Mouse (Mus musculus) heart, embryonic 11.5 days (tissue): ENCODE data around the gene Dhx30. TPM values are rescaled to one million over a fixed set of nuclear protein-coding genes. Genes with fewer than 3 reads are reported as not detected.
"Not testable (repeated sequence)": the region's sequence is repeated elsewhere in the genome, so short reads cannot be mapped to it uniquely, and the experiment has no call there.

ENCODE experiments used
- ATAC-seq: fragments of 200-750 bp; cut with Nextera tagmentation; replicated peaks from 2 replicates; pipeline ENCODE4 v1.8.0; 2017; ENCODE audit warnings: moderate library complexity; ENCODE audit not compliant: insufficient number of reproducible peaks, low FRiP score, low TSS enrichment
- H3K27ac ChIP-seq: fragments of 300-500 bp; sonication (generic); 2 replicates; pipeline ENCODE4 v1.5.1; 2014; ENCODE audit warnings: mild to moderate bottlenecking, low read depth, low read length
- H3K27me3 ChIP-seq: fragments of 300-500 bp; sonication (generic); 2 replicates; pipeline ENCODE4 v1.6.1; 2014; ENCODE audit warnings: mild to moderate bottlenecking, low read length, mixed read lengths; ENCODE audit not compliant: control insufficient read depth, insufficient read depth
- H3K36me3 ChIP-seq: fragments of 300-500 bp; sonication (generic); 2 replicates; pipeline ENCODE4 v1.6.1; 2014; ENCODE audit warnings: mild to moderate bottlenecking, low read length, moderate library complexity, mixed read lengths; ENCODE audit not compliant: control insufficient read depth, insufficient read depth
- H3K4me1 ChIP-seq: fragments of 300-500 bp; sonication (generic); 2 replicates; pipeline ENCODE4 v1.6.1; 2014; ENCODE audit warnings: low read length; ENCODE audit not compliant: control insufficient read depth, insufficient read depth
- H3K4me2 ChIP-seq: fragments of 300-500 bp; sonication (generic); 2 replicates; pipeline ENCODE4 v1.6.1; 2014; ENCODE audit warnings: mild to moderate bottlenecking, moderate library complexity
- H3K4me3 ChIP-seq: fragments of 300-500 bp; sonication (generic); 2 replicates; pipeline ENCODE4 v1.5.1; 2014; ENCODE audit warnings: low read depth, low read length
- H3K9ac ChIP-seq: fragments of 300-500 bp; sonication (generic); 2 replicates; pipeline ENCODE4 v1.6.1; 2014; ENCODE audit warnings: mild to moderate bottlenecking, low read depth, low read length, moderate library complexity
- H3K9me3 ChIP-seq: fragments of 300-500 bp; sonication (generic); replicated peaks from 2 replicates; pipeline ENCODE4 v1.6.1; 2016; ENCODE audit warnings: low read length; ENCODE audit not compliant: control insufficient read depth
- WGBS: fragments of 180-500 bp; shearing (Covaris S2); extraction: QIAGEN DNeasy Blood & Tissue Kit; methylation state at CpG from one replicate; pipeline ENCODE4 v1.1.7; 2014; ENCODE audit not compliant: insufficient replicate concordance; 5-methylcytosine and 5-hydroxymethylcytosine counted together
- polyA plus RNA-seq: library from polyadenylated mRNA; unstranded; fragments of >200 nt; fragmentation: Nextera tagmentation; extraction: Ambion mirVana; gene quantifications from 2 replicates; pipeline ENCODE4 v1.2.1, GENCODE M21; 2014

The Dhx30 gene
- polyA plus RNA-seq, 1 experiment from 2014 or later: 108 TPM

- no peak overlapping the region; the same call in 1 of the 2 replicates for H3K9ac ChIP-seq
- no peak overlapping the region for H3K27ac ChIP-seq
- peak overlapping the region; percentile 79 for H3K4me2 ChIP-seq
- peaks cover 11% of the 10 kb centered on the region for H3K4me1 ChIP-seq
- H3K36me3 ChIP-seq: peaks cover 16% of the 10 kb centered on the region
- peak overlapping the region; percentile 89 for H3K4me3 ChIP-seq
- H3K9me3 ChIP-seq: no peaks in the 10 kb centered on the region
- no peaks in the 10 kb centered on the region for H3K27me3 ChIP-seq
- WGBS: 55% methylated on average over 6 of the region's 6 CpGs
- no peak for ATAC-seq
Measured at GRCm38 (mm10) chr9:110132921-110133320, 15.3 kb upstream of the Dhx30 start.

- peak; percentile 76 for ATAC-seq
- H3K36me3 ChIP-seq: peaks cover 16% of the 10 kb centered on the region
- peak overlapping the region; percentile 94 for H3K27ac ChIP-seq
- H3K9me3 ChIP-seq: no peaks in the 10 kb centered on the region
- peak overlapping the region; percentile 79 for H3K4me2 ChIP-seq
- peak overlapping the region; percentile 96 for H3K9ac ChIP-seq
- no peaks in the 10 kb centered on the region for H3K27me3 ChIP-seq
- H3K4me1 ChIP-seq: peaks cover 11% of the 10 kb centered on the region
- H3K4me3 ChIP-seq: peak overlapping the region; percentile 89
- WGBS: under 1% methylated on average over 36 of the region's 38 CpGs
Measured at GRCm38 (mm10) chr9:110132201-110132605, 14.6 kb upstream of the Dhx30 start.

GRCm38 (mm10) chr9:110131525-110132197 lies 14.0 kb upstream of the Dhx30 start:
- H3K4me2 ChIP-seq: peak overlapping the region; percentile 79
- under 1% methylated on average over 63 of the region's 64 CpGs for WGBS
- peak overlapping the region; percentile 96 for H3K9ac ChIP-seq
- peak overlapping the region; percentile 94 for H3K27ac ChIP-seq
- peaks cover 11% of the 10 kb centered on the region for H3K4me1 ChIP-seq
- H3K4me3 ChIP-seq: peak overlapping the region; percentile 89
- peaks cover 12% of the 10 kb centered on the region for H3K36me3 ChIP-seq
- H3K9me3 ChIP-seq: no peaks in the 10 kb centered on the region
- peak; percentile 96 for ATAC-seq
- no peaks in the 10 kb centered on the region for H3K27me3 ChIP-seq

- ATAC-seq: no peak
- Histone ChIP-seq H3K4me1 (peaks cover 11% of the 10 kb centered on the region), H3K4me3 (peak overlapping the region; percentile 89), H3K36me3 (peaks cover 9% of the 10 kb centered on the region), H3K9me3 (no peaks in the 10 kb centered on the region), H3K27ac (peak overlapping the region; percentile 94), H3K27me3 (no peaks in the 10 kb centered on the region), H3K9ac (peak overlapping the region; percentile 96), H3K4me2 (peak overlapping the region; percentile 79)
- WGBS: 23% methylated on average over 10 of the region's 10 CpGs
Measured at GRCm38 (mm10) chr9:110130896-110131524, 13.4 kb upstream of the Dhx30 start.

GRCm38 (mm10) chr9:110124008-110124540 lies 6.4 kb upstream of the Dhx30 start:
- WGBS: 56% methylated on average over 2 of the region's 2 CpGs
- H3K4me1 ChIP-seq, H3K9ac ChIP-seq, H3K4me3 ChIP-seq, H3K36me3 ChIP-seq, H3K9me3 ChIP-seq, H3K27ac ChIP-seq, ATAC-seq, H3K4me2 ChIP-seq, H3K27me3 ChIP-seq: not testable (repeated sequence)

- Histone ChIP-seq H3K36me3 (no peaks in the 10 kb centered on the region), H3K4me1 (peaks cover 6% of the 10 kb centered on the region), H3K4me3 (no peak overlapping the region), H3K27me3 (no peaks in the 10 kb centered on the region), H3K27ac (no peak overlapping the region), H3K4me2 (no peak overlapping the region), H3K9ac (no peak overlapping the region), H3K9me3 (no peaks in the 10 kb centered on the region)
- WGBS: 68% methylated on average over 2 of the region's 2 CpGs
- no peak for ATAC-seq
Measured at GRCm38 (mm10) chr9:110123322-110123721, 5.7 kb upstream of the Dhx30 start.

GRCm38 (mm10) chr9:110121424-110121823 lies 3.8 kb upstream of the Dhx30 start:
- no peaks in the 10 kb centered on the region for H3K27me3 ChIP-seq
- H3K27ac ChIP-seq: no peak overlapping the region
- H3K9me3 ChIP-seq: no peaks in the 10 kb centered on the region
- no peak overlapping the region for H3K4me3 ChIP-seq
- 71% methylated on average over 4 of the region's 4 CpGs for WGBS
- no peak for ATAC-seq
- H3K36me3 ChIP-seq: no peaks in the 10 kb centered on the region
- no peak overlapping the region for H3K4me2 ChIP-seq
- peaks cover 9% of the 10 kb centered on the region for H3K4me1 ChIP-seq
- no peak overlapping the region for H3K9ac ChIP-seq

- peaks cover 13% of the 10 kb centered on the region for H3K4me1 ChIP-seq
- H3K4me2 ChIP-seq: peak overlapping the region; percentile 87
- H3K27ac ChIP-seq: no peak overlapping the region
- no peaks in the 10 kb centered on the region for H3K36me3 ChIP-seq
- H3K4me3 ChIP-seq: peak overlapping the region; percentile 85
- H3K27me3 ChIP-seq: no peaks in the 10 kb centered on the region
- H3K9me3 ChIP-seq: no peaks in the 10 kb centered on the region
- WGBS: 65% methylated on average over 1 of the region's 1 CpGs
- ATAC-seq: no peak
- peak overlapping the region; percentile 92 for H3K9ac ChIP-seq
Measured at GRCm38 (mm10) chr9:110118249-110118648, 619 bp upstream of the Dhx30 start.
